Mouse (Mus musculus): ENCODE measurements around the gene Ppp1r9b.

DNA sequence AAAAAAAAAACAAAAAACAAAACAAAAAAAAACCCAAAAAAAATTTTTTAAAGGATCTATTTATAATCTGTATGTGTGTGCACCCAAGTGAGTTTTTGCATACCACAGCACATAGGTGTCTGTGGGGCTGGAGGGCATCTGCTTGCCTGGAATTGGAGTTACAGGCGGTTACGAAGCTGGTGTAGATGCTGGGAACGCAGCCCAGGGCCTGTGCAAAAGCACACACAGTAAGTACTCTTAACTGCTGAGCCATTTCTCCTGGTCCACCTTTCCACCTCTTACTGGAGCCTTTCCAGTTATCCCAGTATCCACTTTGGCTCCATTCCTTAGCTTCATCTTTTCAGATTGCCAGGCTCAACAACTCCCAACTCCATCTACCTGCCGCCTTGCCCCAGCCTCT, 52.2 kb downstream of the Ppp1r9b start:
- TF ChIP-seq CTCF (conservative IDR thresholded peaks at IDR 0.05; ENCODE audit: low read length) (no peak), POU5F1 (IDR thresholded peaks at IDR 0.05; ENCODE audit: borderline replicate concordance, low read length) (no peak), NANOG (IDR thresholded peaks at IDR 0.05; ENCODE audit: borderline replicate concordance, low read length) (no peak)

Data from E14TG2a.4 (cell line).